Mouse (Mus musculus): ENCODE results near the gene Hsd17b11.
"Not testable (repeated sequence)": the region's sequence is repeated elsewhere in the genome, so short reads cannot be mapped to it uniquely, and the experiment has no call there.

The Hsd17b11 gene

GRCm38 (mm10) chr5:103992831-103993230, 28.9 kb downstream of the Hsd17b11 start:
- DNase-seq (ENCODE audit: low read depth, low spot score), result no peak

- DNase-seq (ENCODE audit: low read depth, low spot score), result no peak
Measured at GRCm38 (mm10) chr5:103980705-103981560, 40.8 kb downstream of the Hsd17b11 start.

GRCm38 (mm10) chr5:103977907-103978570, 43.7 kb downstream of the Hsd17b11 start:
- no peak for DNase-seq (ENCODE audit: low read depth, low spot score)

- DNase-seq (ENCODE audit: low read depth, low spot score), result no peak
Measured at GRCm38 (mm10) chr5:103977297-103977696, 44.4 kb downstream of the Hsd17b11 start, which contains the start of gene Hsd17b13. Gene Hsd17b13, minus strand, starts transcription at chr5:103977410.

GRCm38 (mm10) chr5:103975736-103976135, 46.0 kb downstream of the Hsd17b11 start:
- no peak for DNase-seq (ENCODE audit: low read depth, low spot score)

GRCm38 (mm10) chr5:103972801-103973200, 48.9 kb downstream of the Hsd17b11 start:
- DNase-seq (ENCODE audit: low read depth, low spot score), result no peak

- no peak for DNase-seq (ENCODE audit: low read depth, low spot score)
Measured at GRCm38 (mm10) chr5:103972379-103972778, 49.3 kb downstream of the Hsd17b11 start.

GRCm38 (mm10) chr5:103971051-103971450, 50.7 kb downstream of the Hsd17b11 start:
- no peak for DNase-seq (ENCODE audit: low read depth, low spot score)

- no peak for DNase-seq (ENCODE audit: low read depth, low spot score)
Measured at GRCm38 (mm10) chr5:103962935-103963429, 58.7 kb downstream of the Hsd17b11 start.

GRCm38 (mm10) chr5:103954638-103955037, 67.1 kb downstream of the Hsd17b11 start:
- DNase-seq (ENCODE audit: low read depth, low spot score), result no peak

- no peak for DNase-seq (ENCODE audit: low read depth, low spot score)
Measured at GRCm38 (mm10) chr5:103953135-103954083, 68.3 kb downstream of the Hsd17b11 start.

GRCm38 (mm10) chr5:103950138-103950537, 71.6 kb downstream of the Hsd17b11 start:
- not testable (repeated sequence) for DNase-seq (ENCODE audit: low read depth, low spot score)

GRCm38 (mm10) chr5:103943183-103943582, 78.5 kb downstream of the Hsd17b11 start:
- no peak for DNase-seq (ENCODE audit: low read depth, low spot score)

- no peak for DNase-seq (ENCODE audit: low read depth, low spot score)
Measured at GRCm38 (mm10) chr5:103939856-103940255, 81.9 kb downstream of the Hsd17b11 start.
